Mouse (Mus musculus) embryo, embryonic 10.5 days (tissue): ENCODE measurements around the gene Gm20388.
"Not testable (repeated sequence)": the region's sequence is repeated elsewhere in the genome, so short reads cannot be mapped to it uniquely, and the experiment has no call there.

Source experiments
- DNase-seq: peaks from one replicate; pipeline ENCODE4 v3.0.0-alpha.2; 2015; ENCODE audit warnings: low spot score

Gm20388 gene

GRCm38 (mm10) chr8:123491280-123492075 is 3580.8 kb downstream of the Gm20388 start:
- no peak for DNase-seq

GRCm38 (mm10) chr8:123492898-123493297 is 3582.3 kb downstream of the Gm20388 start:
- DNase-seq, result no peak

- no peak for DNase-seq
Observed at GRCm38 (mm10) chr8:123497699-123498098, 3587.1 kb downstream of the Gm20388 start.

GRCm38 (mm10) chr8:123498963-123499362 is 3588.3 kb downstream of the Gm20388 start:
- no peak for DNase-seq

- DNase-seq, result no peak
Observed at GRCm38 (mm10) chr8:123499556-123499955, 3588.9 kb downstream of the Gm20388 start.

- no peak for DNase-seq
Observed at GRCm38 (mm10) chr8:123502192-123502591, 3591.6 kb downstream of the Gm20388 start.

GRCm38 (mm10) chr8:123503801-123504467 is 3593.3 kb downstream of the Gm20388 start:
- no peak for DNase-seq

- no peak for DNase-seq
Observed at GRCm38 (mm10) chr8:123504591-123505195, 3594.1 kb downstream of the Gm20388 start.

- DNase-seq, result no peak
Observed at GRCm38 (mm10) chr8:123505267-123505666, 3594.6 kb downstream of the Gm20388 start.

GRCm38 (mm10) chr8:123505695-123506094 is 3595.1 kb downstream of the Gm20388 start:
- DNase-seq, result no peak

GRCm38 (mm10) chr8:123507153-123507552 is 3596.5 kb downstream of the Gm20388 start:
- no peak for DNase-seq

- DNase-seq, result no peak
Observed at GRCm38 (mm10) chr8:123510819-123511218, 3600.2 kb downstream of the Gm20388 start.

- DNase-seq, result peak; percentile 31
Observed at GRCm38 (mm10) chr8:123514136-123514535, 3603.5 kb downstream of the Gm20388 start.

GRCm38 (mm10) chr8:123514781-123515539 is 3604.3 kb downstream of the Gm20388 start, which contains the start of gene Dbndd1:
Gene Dbndd1, minus strand, starts transcription at chr8:123515463.
- peak; percentile 83 for DNase-seq

- DNase-seq, result no peak
Observed at GRCm38 (mm10) chr8:123515540-123515897, 3604.9 kb downstream of the Gm20388 start.

GRCm38 (mm10) chr8:123516596-123516995 is 3606.0 kb downstream of the Gm20388 start:
- DNase-seq, result no peak

GRCm38 (mm10) chr8:123518172-123518571 is 3607.5 kb downstream of the Gm20388 start:
- no peak for DNase-seq

- peak; percentile 97 for DNase-seq
Observed at GRCm38 (mm10) chr8:123518667-123519066, 3608.0 kb downstream of the Gm20388 start, which contains the start of gene Gas8. Gene Gas8, plus strand, starts transcription at chr8:123518834.

- DNase-seq, result not testable (repeated sequence)
Observed at GRCm38 (mm10) chr8:123520048-123520447, 3609.4 kb downstream of the Gm20388 start.

- DNase-seq, result no peak
Observed at GRCm38 (mm10) chr8:123527720-123528489, 3617.3 kb downstream of the Gm20388 start.
